Mouse (Mus musculus): ENCODE data around the gene Arl6ip5. TPM values are rescaled to one million over a fixed set of nuclear protein-coding genes. Genes with fewer than 3 reads are reported as not detected.

The Arl6ip5 gene
- polyA plus RNA-seq, 1 experiment: 11.6 TPM

GRCm38 (mm10) chr6:97278014-97278787 is 67.7 kb downstream of the Arl6ip5 start:
- no peak for TF ChIP-seq GATA1 (IDR thresholded peaks at IDR 0.05; ENCODE audit: low read length)

GRCm38 (mm10) chr6:97278878-97279277 is 68.4 kb downstream of the Arl6ip5 start:
- no peak for TF ChIP-seq GATA1 (IDR thresholded peaks at IDR 0.05; ENCODE audit: low read length)

Other genes with a start within 250 kb of the Arl6ip5 start
- gene Fam19a4, start 150.3 kb upstream of the Arl6ip5 start, polyA plus RNA-seq (2012): not detected in 2 replicates
- gene Eogt, start 61.5 kb upstream of the Arl6ip5 start, polyA plus RNA-seq (2012): 0.49 and 0.66 TPM in 2 replicates
- 4.8 and 6.5 TPM in 2 replicates for gene Tmf1, start 31.6 kb upstream of the Arl6ip5 start, polyA plus RNA-seq (2012)
- 10.6 and 12.1 TPM in 2 replicates for gene Uba3, start 5.0 kb upstream of the Arl6ip5 start, polyA plus RNA-seq (2012)
- not detected in 2 replicates for gene Lmod3, start 42.1 kb downstream of the Arl6ip5 start, polyA plus RNA-seq (2012)

Measured in G1E-ER4 (cell line).